Mouse (Mus musculus) frontal cortex, postnatal 14 days (tissue): ENCODE data around the gene Exoc7.

Experiments
- DNase-seq, 2 experiments: peaks; one replicate each; pipeline ENCODE4 v3.0.0; 2022; ENCODE audit warnings: low spot score in 2 of 2

Exoc7 gene

GRCm38 (mm10) chr11:116307019-116307725 lies at the start of gene Exoc7:
Exoc7 (minus strand) TSS chr11:116307233.
- no peak for DNase-seq

- no peak for DNase-seq
Observed at GRCm38 (mm10) chr11:116354521-116354920, 47.5 kb upstream of the Exoc7 start.

GRCm38 (mm10) chr11:116353535-116353934 lies 46.5 kb upstream of the Exoc7 start:
- no peak for DNase-seq

GRCm38 (mm10) chr11:116351294-116351693 lies 44.3 kb upstream of the Exoc7 start:
- no peak for DNase-seq

- DNase-seq: no peak
Observed at GRCm38 (mm10) chr11:116347955-116348354, 40.9 kb upstream of the Exoc7 start.

GRCm38 (mm10) chr11:116347012-116347411 lies 40.0 kb upstream of the Exoc7 start:
- no peak for DNase-seq

- DNase-seq: no peak
Observed at GRCm38 (mm10) chr11:116342069-116342791, 35.2 kb upstream of the Exoc7 start.

- no peak for DNase-seq
Observed at GRCm38 (mm10) chr11:116337531-116337930, 30.5 kb upstream of the Exoc7 start.

- no peak for DNase-seq
Observed at GRCm38 (mm10) chr11:116337000-116337399, 30.0 kb upstream of the Exoc7 start.

- no peak for DNase-seq
Observed at GRCm38 (mm10) chr11:116336393-116336792, 29.4 kb upstream of the Exoc7 start.

GRCm38 (mm10) chr11:116335244-116336036 lies 28.4 kb upstream of the Exoc7 start, which contains the start of gene Foxj1:
Foxj1 (minus strand) TSS chr11:116335399.
- peak; percentile 95 to 97 for DNase-seq

- no peak for DNase-seq
Observed at GRCm38 (mm10) chr11:116334417-116334782, 27.4 kb upstream of the Exoc7 start.

- DNase-seq: no peak
Observed at GRCm38 (mm10) chr11:116333526-116334416, 26.7 kb upstream of the Exoc7 start.

- no peak for DNase-seq
Observed at GRCm38 (mm10) chr11:116332983-116333270, 25.9 kb upstream of the Exoc7 start.

GRCm38 (mm10) chr11:116332232-116332982 lies 25.4 kb upstream of the Exoc7 start:
- DNase-seq: peak in 1 of 2 experiments; percentile 20

- no peak for DNase-seq
Observed at GRCm38 (mm10) chr11:116330211-116330518, 23.1 kb upstream of the Exoc7 start.

- peak in 1 of 2 experiments; percentile 21 for DNase-seq
Observed at GRCm38 (mm10) chr11:116329314-116330210, 22.5 kb upstream of the Exoc7 start.

GRCm38 (mm10) chr11:116326963-116327603 lies 20.1 kb upstream of the Exoc7 start:
- DNase-seq: no peak
